Mouse (Mus musculus) hindlimb bud, embryonic 11.5 days (tissue): ENCODE measurements around the gene Hist2h2ab.
"Not testable (repeated sequence)": the region's sequence is repeated elsewhere in the genome, so short reads cannot be mapped to it uniquely, and the experiment has no call there.

Experiments
- DNase-seq: peaks from one replicate; pipeline ENCODE4 v3.0.0-alpha.2; 2012; ENCODE audit warnings: low read depth, low spot score; ENCODE audit errors: extremely low spot score

Hist2h2ab gene

GRCm38 (mm10) chr3:96219661-96220130 is at the start of gene Hist2h2ab, which contains the start of gene Bola1:
TSS of gene Hist2h2ab (plus strand) at chr3:96219865.
TSS of gene Bola1 (minus strand) at chr3:96219709.
- peak; percentile 90 for DNase-seq

- no peak for DNase-seq
Observed at GRCm38 (mm10) chr3:96170276-96170675, 49.4 kb upstream of the Hist2h2ab start.

- no peak for DNase-seq
Observed at GRCm38 (mm10) chr3:96170976-96171545, 48.6 kb upstream of the Hist2h2ab start.

- DNase-seq = no peak
Observed at GRCm38 (mm10) chr3:96171583-96172196, 48.0 kb upstream of the Hist2h2ab start.

- DNase-seq = no peak
Observed at GRCm38 (mm10) chr3:96172197-96173178, 47.2 kb upstream of the Hist2h2ab start, which contains the start of gene Sf3b4. TSS of gene Sf3b4 (plus strand) at chr3:96172332.

- DNase-seq = no peak
Observed at GRCm38 (mm10) chr3:96173185-96173584, 46.5 kb upstream of the Hist2h2ab start.

GRCm38 (mm10) chr3:96174042-96174441 is 45.6 kb upstream of the Hist2h2ab start:
- DNase-seq = not testable (repeated sequence)

GRCm38 (mm10) chr3:96175251-96175650 is 44.4 kb upstream of the Hist2h2ab start:
- no peak for DNase-seq

- DNase-seq = no peak
Observed at GRCm38 (mm10) chr3:96178427-96178826, 41.2 kb upstream of the Hist2h2ab start.

- no peak for DNase-seq
Observed at GRCm38 (mm10) chr3:96178902-96179301, 40.8 kb upstream of the Hist2h2ab start.

GRCm38 (mm10) chr3:96179531-96179930 is 40.1 kb upstream of the Hist2h2ab start:
- no peak for DNase-seq

- DNase-seq = no peak
Observed at GRCm38 (mm10) chr3:96180727-96181477, 38.8 kb upstream of the Hist2h2ab start, which contains the start of gene Sv2a. TSS of gene Sv2a (plus strand) at chr3:96181151.

- DNase-seq = no peak
Observed at GRCm38 (mm10) chr3:96181510-96182381, 37.9 kb upstream of the Hist2h2ab start.

- no peak for DNase-seq
Observed at GRCm38 (mm10) chr3:96182382-96182776, 37.3 kb upstream of the Hist2h2ab start.

- DNase-seq = no peak
Observed at GRCm38 (mm10) chr3:96192977-96193376, 26.7 kb upstream of the Hist2h2ab start.

GRCm38 (mm10) chr3:96194966-96195365 is 24.7 kb upstream of the Hist2h2ab start:
- DNase-seq = no peak

GRCm38 (mm10) chr3:96195616-96196313 is 23.9 kb upstream of the Hist2h2ab start:
- no peak for DNase-seq

GRCm38 (mm10) chr3:96196437-96197128 is 23.1 kb upstream of the Hist2h2ab start:
- no peak for DNase-seq
